Mouse (Mus musculus): ENCODE data around the gene Ubash3a. TPM values are rescaled to one million over a fixed set of nuclear protein-coding genes. Genes with fewer than 3 reads are reported as not detected.

The Ubash3a gene
- not detected for polyA plus RNA-seq (2015; fragmentation: Illumina TruSeq; extraction: RNeasy Lipid Tissue Mini Kit (QIAGEN cat#74804); ENCODE audit: low read depth, low replicate concordance)

GRCm38 (mm10) chr17:31207771-31208334, at the start of gene Ubash3a:
Ubash3a (plus strand) TSS chr17:31207873.

DNA sequence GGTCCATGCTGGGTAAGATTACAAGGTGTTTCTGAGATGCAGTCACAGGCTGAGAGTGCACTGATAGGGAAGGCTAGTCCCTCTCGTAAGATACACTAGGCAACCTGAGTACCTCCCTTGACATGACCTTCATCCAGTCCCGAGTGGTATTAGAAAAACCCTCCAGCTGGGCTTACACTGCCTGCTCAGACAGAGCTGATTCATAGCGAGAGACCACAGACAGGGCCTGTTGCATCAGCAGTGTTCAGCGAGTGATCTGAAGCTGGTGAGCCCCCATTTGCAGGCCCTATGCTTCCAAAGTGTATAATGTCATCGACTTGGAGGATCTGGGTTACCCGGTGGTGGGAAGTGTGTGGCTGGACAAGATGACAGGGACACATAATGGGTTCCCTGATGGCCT, 42.5 kb upstream of the Ubash3a start, which contains the start of gene Tff1:
TSS of gene Tff1 (minus strand) at position 151 of the 400 bp plus-strand sequence.

GRCm38 (mm10) chr17:31198877-31199276, 8.8 kb upstream of the Ubash3a start, which contains the start of gene Tmprss3:
Tmprss3 (minus strand) TSS chr17:31198977.

DNA sequence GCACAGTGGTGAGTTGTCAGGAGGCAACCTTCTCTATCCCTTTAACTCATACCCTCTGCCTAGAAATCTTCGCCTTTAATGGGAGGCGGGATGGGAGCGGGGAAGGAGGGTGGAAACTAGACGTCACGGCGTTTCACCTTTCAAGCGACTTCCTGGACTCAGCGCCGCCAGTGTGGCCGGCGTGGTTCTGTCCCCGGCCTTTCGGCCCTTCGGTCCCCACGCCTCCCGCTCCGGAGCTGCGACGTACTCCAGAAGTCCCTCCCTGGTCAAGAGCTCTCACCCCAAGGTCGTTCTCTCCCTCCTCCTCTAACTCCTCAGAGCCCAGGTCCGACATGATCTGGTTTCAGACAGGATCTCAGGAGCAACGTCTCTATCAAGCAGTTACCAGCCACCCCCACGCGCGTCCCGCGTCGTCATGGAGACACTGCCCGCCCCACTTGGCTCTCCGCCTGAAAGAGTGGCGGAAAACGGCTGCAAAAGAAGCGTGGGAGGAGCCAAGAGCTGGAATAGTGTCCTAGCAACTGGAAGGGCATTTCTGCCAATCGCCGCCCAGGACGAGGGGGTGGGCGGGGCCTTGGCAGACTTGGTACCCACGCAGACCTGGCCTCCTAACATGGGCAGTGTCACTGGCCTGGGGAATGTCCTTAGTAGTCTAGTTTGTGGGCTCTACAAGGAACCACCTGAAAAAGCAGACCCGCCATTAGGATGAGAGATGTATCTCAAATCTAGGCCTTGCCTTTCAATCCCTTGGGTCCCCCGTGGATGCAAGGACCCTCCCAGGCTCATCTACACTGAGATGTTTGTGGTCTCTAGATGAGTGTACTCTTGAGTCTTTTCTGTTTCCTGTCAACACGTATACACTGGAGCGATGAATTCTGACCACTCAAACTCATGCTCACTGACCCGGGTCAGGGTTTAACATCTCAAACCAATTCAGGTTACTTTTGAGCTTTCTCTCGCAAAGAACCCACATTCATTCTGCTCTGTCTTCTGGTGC, 69.5 kb downstream of the Ubash3a start, which contains the start of gene Rsph1:
TSS of gene Rsph1 (minus strand) at position 462 of the 997 bp plus-strand sequence.

DNA sequence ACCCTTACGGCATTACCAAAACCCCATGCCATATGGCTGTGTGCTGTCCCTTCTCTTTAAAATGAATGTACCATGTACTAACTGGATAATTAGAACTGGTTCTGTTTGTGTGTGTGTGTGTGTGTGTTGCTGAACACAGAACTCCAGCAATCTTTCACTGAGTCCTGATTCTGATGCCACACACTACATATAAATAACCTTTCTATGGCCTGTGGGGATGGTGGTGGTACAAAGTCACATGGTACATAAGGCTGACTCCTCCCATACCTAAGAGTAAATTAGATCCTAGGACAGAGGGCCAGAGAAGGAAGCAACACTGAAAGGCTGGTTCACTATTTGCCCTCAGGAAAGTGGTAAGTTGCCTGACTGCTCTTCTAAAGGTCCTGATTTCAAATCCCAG, 78.8 kb downstream of the Ubash3a start, which contains the start of gene Slc37a1:
TSS of gene Slc37a1 (plus strand) at position 301 of the 400 bp plus-strand sequence.

Other genes starting within 250 kb of the Ubash3a start
- gene Abcg1, start 150.2 kb upstream of the Ubash3a start, polyA plus RNA-seq (2015; fragmentation: Illumina TruSeq; extraction: RNeasy Lipid Tissue Mini Kit (QIAGEN cat#74804); ENCODE audit: low read depth, low replicate concordance), result 32.3 TPM
- gene Tff3, start 78.2 kb upstream of the Ubash3a start, polyA plus RNA-seq (2015; fragmentation: Illumina TruSeq; extraction: RNeasy Lipid Tissue Mini Kit (QIAGEN cat#74804); ENCODE audit: low read depth, low replicate concordance), result not detected
- gene Tff2, start 63.6 kb upstream of the Ubash3a start, polyA plus RNA-seq (2015; fragmentation: Illumina TruSeq; extraction: RNeasy Lipid Tissue Mini Kit (QIAGEN cat#74804); ENCODE audit: low read depth, low replicate concordance), result not detected
- not detected for gene Tff1, start 42.6 kb upstream of the Ubash3a start, polyA plus RNA-seq (2015; fragmentation: Illumina TruSeq; extraction: RNeasy Lipid Tissue Mini Kit (QIAGEN cat#74804); ENCODE audit: low read depth, low replicate concordance)
- gene Tmprss3, start 8.9 kb upstream of the Ubash3a start, polyA plus RNA-seq (2015; fragmentation: Illumina TruSeq; extraction: RNeasy Lipid Tissue Mini Kit (QIAGEN cat#74804); ENCODE audit: low read depth, low replicate concordance), result not detected
- 10.4 TPM for gene Rsph1, start 69.5 kb downstream of the Ubash3a start, polyA plus RNA-seq (2015; fragmentation: Illumina TruSeq; extraction: RNeasy Lipid Tissue Mini Kit (QIAGEN cat#74804); ENCODE audit: low read depth, low replicate concordance)
- 6.2 TPM for gene Slc37a1, start 78.9 kb downstream of the Ubash3a start, polyA plus RNA-seq (2015; fragmentation: Illumina TruSeq; extraction: RNeasy Lipid Tissue Mini Kit (QIAGEN cat#74804); ENCODE audit: low read depth, low replicate concordance)
- 22.4 TPM for gene Pde9a, start 178.3 kb downstream of the Ubash3a start, polyA plus RNA-seq (2015; fragmentation: Illumina TruSeq; extraction: RNeasy Lipid Tissue Mini Kit (QIAGEN cat#74804); ENCODE audit: low read depth, low replicate concordance)